Mouse (Mus musculus): ENCODE measurements around the gene Agt. TPM values are rescaled to one million over a fixed set of nuclear protein-coding genes. Genes with fewer than 3 reads are reported as not detected.

Agt gene
- polyA plus RNA-seq, 1 experiment from 2014 or later: 0.28 TPM

DNA sequence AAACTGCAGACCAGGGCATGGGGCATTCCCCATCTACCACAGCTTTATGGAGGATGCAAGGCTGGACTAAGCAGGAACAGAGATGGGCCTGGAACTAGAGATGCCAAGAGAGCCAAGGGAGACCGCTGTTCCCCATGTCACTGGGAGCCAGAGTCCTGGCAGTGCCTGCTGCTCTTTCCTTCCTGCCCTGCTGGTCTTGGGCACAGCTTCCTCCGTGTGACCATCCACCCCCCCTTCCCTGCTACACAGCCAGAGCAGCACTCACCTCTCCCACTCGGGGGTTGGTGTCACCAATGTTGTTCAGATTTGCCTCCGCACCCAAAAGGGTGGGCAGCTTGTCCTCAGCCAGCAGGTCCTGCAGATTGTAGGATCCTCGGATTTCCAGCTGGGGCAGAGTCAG is 12.0 kb downstream of the Agt start:
- no peak overlapping the region for H3K27ac ChIP-seq (ENCODE audit: low read depth, low read length)
- no peak overlapping the region for H3K4me2 ChIP-seq (replicated peaks; ENCODE audit: low read depth, low read length)
- no peaks in the 10 kb centered on the region for H3K27me3 ChIP-seq (ENCODE audit: control insufficient read depth, insufficient read depth, low read length)
- no peaks in the 10 kb centered on the region for H3K4me1 ChIP-seq (ENCODE audit: control insufficient read depth, insufficient read depth, low read length)
- no peak overlapping the region for H3K4me3 ChIP-seq (ENCODE audit: low read length)
- ATAC-seq (ENCODE audit: low FRiP score, low TSS enrichment): no peak
- no peaks in the 10 kb centered on the region for H3K9me3 ChIP-seq (ENCODE audit: control insufficient read depth, low read length)
- 68% methylated on average over 5 of the region's 5 CpGs for WGBS
- no peak overlapping the region for H3K9ac ChIP-seq (ENCODE audit: low read depth, low read length)
- H3K36me3 ChIP-seq (ENCODE audit: control insufficient read depth, insufficient read depth, low read length): peaks cover 4% of the 10 kb centered on the region; the same call in 1 of the 2 replicates

DNA sequence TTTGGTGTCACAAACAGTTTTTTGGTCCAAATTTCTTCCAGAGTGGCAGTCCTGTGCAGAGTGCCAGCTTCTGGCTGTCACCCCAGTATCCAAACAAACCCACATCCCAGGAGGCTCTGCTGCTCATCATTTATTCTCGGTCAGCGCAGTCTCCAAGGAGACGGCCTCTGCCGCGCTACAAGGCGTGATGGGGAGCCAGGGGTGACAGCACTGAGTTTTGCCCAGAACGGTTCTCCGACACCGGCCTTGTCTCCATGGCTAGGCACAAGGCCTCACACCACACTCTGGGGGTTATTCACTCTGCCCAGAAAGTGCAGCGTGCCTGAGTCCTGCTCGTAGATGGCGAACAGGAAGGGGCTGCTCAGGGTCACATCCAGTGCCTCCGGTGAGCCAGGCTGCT is 12.8 kb downstream of the Agt start:
- Histone ChIP-seq H3K27ac (ENCODE audit: low read depth, low read length) (no peak overlapping the region), H3K4me1 (ENCODE audit: control insufficient read depth, insufficient read depth, low read length) (no peaks in the 10 kb centered on the region), H3K9me3 (ENCODE audit: control insufficient read depth, low read length) (no peaks in the 10 kb centered on the region), H3K36me3 (ENCODE audit: control insufficient read depth, insufficient read depth, low read length) (peaks cover 12% of the 10 kb centered on the region), H3K9ac (ENCODE audit: low read depth, low read length) (no peak overlapping the region), H3K4me3 (ENCODE audit: low read length) (no peak overlapping the region), H3K4me2 (replicated peaks; ENCODE audit: low read depth, low read length) (no peak overlapping the region), H3K27me3 (ENCODE audit: control insufficient read depth, insufficient read depth, low read length) (no peaks in the 10 kb centered on the region)
- ATAC-seq (ENCODE audit: low FRiP score, low TSS enrichment): no peak
- WGBS: 84% methylated on average over 13 of the region's 13 CpGs

DNA sequence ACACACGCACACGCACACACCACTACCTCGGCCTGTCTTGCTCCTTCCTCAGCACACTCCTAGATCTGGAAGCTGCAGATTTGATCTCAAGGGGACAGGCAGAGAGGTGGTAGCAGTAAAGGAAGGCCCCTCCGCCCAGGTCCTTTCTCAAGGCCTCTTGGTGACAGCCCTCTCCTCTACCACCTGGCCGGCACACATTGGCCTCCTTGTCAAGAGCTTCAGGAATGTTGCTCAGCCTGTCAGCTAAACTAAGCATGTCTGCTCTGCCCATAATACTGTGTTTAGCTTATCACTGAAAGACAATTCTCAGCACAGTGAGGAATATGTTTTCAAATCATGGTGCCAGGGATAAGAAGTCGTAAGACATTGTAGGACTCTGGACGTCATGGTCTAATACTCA is 13.3 kb downstream of the Agt start:
- 85% methylated on average over 7 of the region's 7 CpGs for WGBS
- H3K4me2 ChIP-seq (replicated peaks; ENCODE audit: low read depth, low read length): no peak overlapping the region
- H3K27me3 ChIP-seq (ENCODE audit: control insufficient read depth, insufficient read depth, low read length): no peaks in the 10 kb centered on the region
- peaks cover 17% of the 10 kb centered on the region for H3K36me3 ChIP-seq (ENCODE audit: control insufficient read depth, insufficient read depth, low read length)
- H3K4me3 ChIP-seq (ENCODE audit: low read length): no peak overlapping the region
- no peaks in the 10 kb centered on the region for H3K9me3 ChIP-seq (ENCODE audit: control insufficient read depth, low read length)
- no peak for ATAC-seq (ENCODE audit: low FRiP score, low TSS enrichment)
- H3K9ac ChIP-seq (ENCODE audit: low read depth, low read length): no peak overlapping the region
- H3K27ac ChIP-seq (ENCODE audit: low read depth, low read length): no peak overlapping the region
- H3K4me1 ChIP-seq (ENCODE audit: control insufficient read depth, insufficient read depth, low read length): no peaks in the 10 kb centered on the region

DNA sequence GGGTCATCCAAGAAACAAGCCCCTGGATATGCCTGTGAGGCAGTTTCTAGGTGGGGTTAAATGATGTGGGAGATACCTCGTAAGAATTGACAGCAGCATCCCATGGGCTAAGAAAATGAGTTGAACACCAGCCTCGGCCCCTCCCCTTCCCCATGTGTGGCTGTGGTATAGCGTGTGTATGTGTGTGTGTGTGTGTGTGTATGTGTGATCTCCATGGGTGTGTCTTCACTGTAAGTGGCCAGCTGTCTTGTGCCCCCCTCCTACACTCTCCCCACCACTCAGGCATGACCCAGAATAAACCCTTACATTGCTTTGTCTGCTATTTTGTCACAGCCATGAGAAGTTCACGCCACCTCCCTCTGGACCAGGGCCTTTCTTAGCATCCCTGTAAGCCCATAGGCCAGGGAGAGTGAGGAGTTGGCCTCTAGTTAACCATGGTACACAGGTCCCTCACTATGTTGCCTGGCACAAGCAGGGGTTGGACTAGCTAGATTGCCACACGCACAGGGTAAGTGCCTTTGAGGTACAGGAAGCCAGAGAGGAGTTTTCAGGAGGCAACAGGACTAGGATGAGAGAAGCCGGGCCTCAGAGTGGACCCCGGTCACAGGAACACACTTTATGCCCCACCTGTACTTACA is 14.3 kb downstream of the Agt start:
- Histone ChIP-seq H3K9ac (ENCODE audit: low read depth, low read length) (no peak overlapping the region), H3K27me3 (ENCODE audit: control insufficient read depth, insufficient read depth, low read length) (no peaks in the 10 kb centered on the region), H3K36me3 (ENCODE audit: control insufficient read depth, insufficient read depth, low read length) (peaks cover 26% of the 10 kb centered on the region), H3K27ac (ENCODE audit: low read depth, low read length) (no peak overlapping the region), H3K4me1 (ENCODE audit: control insufficient read depth, insufficient read depth, low read length) (no peaks in the 10 kb centered on the region), H3K9me3 (ENCODE audit: control insufficient read depth, low read length) (no peaks in the 10 kb centered on the region), H3K4me2 (replicated peaks; ENCODE audit: low read depth, low read length) (no peak overlapping the region), H3K4me3 (ENCODE audit: low read length) (no peak overlapping the region)
- ATAC-seq (ENCODE audit: low FRiP score, low TSS enrichment): no peak
- WGBS: 90% methylated on average over 7 of the region's 7 CpGs

DNA sequence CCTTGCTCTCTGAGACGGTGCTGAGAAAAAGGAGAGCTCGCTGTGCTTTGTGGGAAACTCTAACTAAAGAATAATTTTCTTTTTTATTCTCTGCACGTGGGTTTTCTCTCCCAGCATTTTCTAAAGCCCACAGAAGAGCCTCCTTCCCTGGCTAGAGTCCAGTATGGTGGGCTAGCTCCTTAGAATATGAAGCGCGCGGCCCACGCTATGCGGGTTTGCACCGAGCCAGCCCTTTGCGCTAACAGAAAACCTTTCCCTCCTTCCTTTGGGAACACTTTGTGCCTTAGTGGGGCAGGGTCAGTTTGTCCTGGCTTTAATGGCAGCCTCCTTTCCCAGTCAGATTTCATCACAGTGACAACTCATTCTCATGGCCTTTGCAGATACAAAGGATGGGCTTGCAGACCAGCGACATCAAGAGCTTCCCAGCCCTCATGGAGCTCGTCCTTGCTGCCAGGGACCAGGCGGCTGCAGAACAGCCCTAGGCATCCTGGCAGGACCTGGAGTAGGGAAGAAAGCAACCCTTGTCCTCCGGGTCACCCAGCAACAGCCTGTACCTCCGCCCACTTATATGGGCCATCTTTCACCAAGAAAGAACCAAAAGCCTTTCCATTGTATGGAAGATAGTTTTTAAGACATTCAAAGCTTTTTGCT is 18.4 kb downstream of the Agt start:
- ATAC-seq (ENCODE audit: low FRiP score, low TSS enrichment): no peak
- Histone ChIP-seq H3K27me3 (ENCODE audit: control insufficient read depth, insufficient read depth, low read length) (no peaks in the 10 kb centered on the region), H3K4me3 (ENCODE audit: low read length) (no peak overlapping the region), H3K4me1 (ENCODE audit: control insufficient read depth, insufficient read depth, low read length) (no peaks in the 10 kb centered on the region), H3K36me3 (ENCODE audit: control insufficient read depth, insufficient read depth, low read length) (peaks cover 54% of the 10 kb centered on the region), H3K4me2 (replicated peaks; ENCODE audit: low read depth, low read length) (no peak overlapping the region), H3K27ac (ENCODE audit: low read depth, low read length) (no peak overlapping the region), H3K9me3 (ENCODE audit: control insufficient read depth, low read length) (no peaks in the 10 kb centered on the region), H3K9ac (ENCODE audit: low read depth, low read length) (no peak overlapping the region)
- WGBS: 94% methylated on average over 15 of the region's 15 CpGs

DNA sequence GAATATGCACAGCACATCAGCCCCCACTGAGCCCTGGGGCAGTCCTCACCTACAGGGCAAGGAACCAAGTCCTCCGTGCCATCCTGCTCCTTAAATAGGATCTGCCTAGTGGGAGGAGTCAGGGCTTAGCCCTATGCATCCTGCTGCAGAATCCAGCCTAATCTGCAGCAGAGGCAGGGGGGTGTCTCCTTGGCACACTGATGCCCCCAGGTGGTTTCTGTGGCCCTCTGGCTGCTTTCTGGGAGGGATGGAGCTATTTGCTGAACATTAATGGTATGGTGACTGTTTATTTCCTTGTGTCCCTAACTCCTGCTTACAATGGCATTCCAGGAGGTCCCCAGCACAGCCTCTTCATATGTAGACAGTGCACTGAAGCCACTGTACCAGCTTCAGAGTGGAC is 21.3 kb downstream of the Agt start:
- no peak for ATAC-seq (ENCODE audit: low FRiP score, low TSS enrichment)
- WGBS: 71% methylated on average over 1 of the region's 1 CpGs
- no peaks in the 10 kb centered on the region for H3K4me1 ChIP-seq (ENCODE audit: control insufficient read depth, insufficient read depth, low read length)
- no peak overlapping the region for H3K9ac ChIP-seq (ENCODE audit: low read depth, low read length)
- H3K9me3 ChIP-seq (ENCODE audit: control insufficient read depth, low read length): no peaks in the 10 kb centered on the region
- no peak overlapping the region for H3K27ac ChIP-seq (ENCODE audit: low read depth, low read length)
- no peak overlapping the region for H3K4me2 ChIP-seq (replicated peaks; ENCODE audit: low read depth, low read length)
- H3K4me3 ChIP-seq (ENCODE audit: low read length): no peak overlapping the region
- H3K36me3 ChIP-seq (ENCODE audit: control insufficient read depth, insufficient read depth, low read length): peaks cover 81% of the 10 kb centered on the region
- no peaks in the 10 kb centered on the region for H3K27me3 ChIP-seq (ENCODE audit: control insufficient read depth, insufficient read depth, low read length)

DNA sequence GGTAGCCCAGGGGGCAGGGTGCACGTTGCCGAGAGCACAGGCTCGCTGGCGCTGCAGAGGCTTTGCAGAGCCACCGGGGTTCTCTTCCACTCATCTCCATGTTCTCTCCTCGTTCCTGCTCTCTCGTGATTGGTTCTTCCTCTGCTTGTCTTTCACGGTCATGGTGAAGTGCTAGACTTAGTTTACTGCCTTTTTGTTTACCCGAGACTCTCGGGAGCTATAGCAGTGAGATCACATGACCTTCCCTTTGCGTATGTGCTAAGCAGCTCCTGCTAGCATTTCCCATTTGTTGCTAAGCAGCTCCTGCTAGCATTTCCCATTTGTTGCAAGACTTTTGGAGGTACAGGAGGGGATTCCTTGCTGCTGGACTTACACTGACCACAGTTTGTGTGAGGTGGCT is 22.2 kb downstream of the Agt start:
- ATAC-seq (ENCODE audit: low FRiP score, low TSS enrichment): no peak
- Histone ChIP-seq H3K9ac (ENCODE audit: low read depth, low read length) (no peak overlapping the region), H3K4me3 (ENCODE audit: low read length) (no peak overlapping the region), H3K27ac (ENCODE audit: low read depth, low read length) (no peak overlapping the region), H3K4me2 (replicated peaks; ENCODE audit: low read depth, low read length) (no peak overlapping the region), H3K27me3 (ENCODE audit: control insufficient read depth, insufficient read depth, low read length) (no peaks in the 10 kb centered on the region), H3K4me1 (ENCODE audit: control insufficient read depth, insufficient read depth, low read length) (no peaks in the 10 kb centered on the region), H3K36me3 (ENCODE audit: control insufficient read depth, insufficient read depth, low read length) (peaks cover 85% of the 10 kb centered on the region), H3K9me3 (ENCODE audit: control insufficient read depth, low read length) (no peaks in the 10 kb centered on the region)
- 53% methylated on average over 11 of the region's 11 CpGs for WGBS

DNA sequence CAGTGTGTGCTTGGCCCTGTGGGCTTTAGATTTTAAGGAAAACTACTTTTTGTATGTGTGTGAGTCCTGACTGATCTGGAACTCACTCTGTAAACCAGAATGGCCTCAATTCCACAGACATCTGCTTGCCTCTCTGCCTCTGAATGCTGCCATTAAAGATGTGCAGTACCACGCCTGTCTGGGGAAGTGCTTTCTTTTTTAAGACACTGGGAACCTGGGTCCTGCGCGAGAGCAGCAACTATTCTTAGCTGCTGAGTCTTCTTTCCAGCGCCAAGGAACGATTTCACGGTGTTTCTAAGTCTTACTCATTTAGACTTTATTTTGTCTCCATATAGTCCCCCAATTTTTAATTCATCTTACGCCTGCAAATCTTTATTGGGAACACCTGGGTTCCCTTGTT is 22.7 kb downstream of the Agt start:
- H3K9me3 ChIP-seq (ENCODE audit: control insufficient read depth, low read length): no peaks in the 10 kb centered on the region
- H3K4me3 ChIP-seq (ENCODE audit: low read length): no peak overlapping the region
- H3K4me2 ChIP-seq (replicated peaks; ENCODE audit: low read depth, low read length): no peak overlapping the region
- no peaks in the 10 kb centered on the region for H3K4me1 ChIP-seq (ENCODE audit: control insufficient read depth, insufficient read depth, low read length)
- no peaks in the 10 kb centered on the region for H3K27me3 ChIP-seq (ENCODE audit: control insufficient read depth, insufficient read depth, low read length)
- H3K9ac ChIP-seq (ENCODE audit: low read depth, low read length): no peak overlapping the region
- ATAC-seq (ENCODE audit: low FRiP score, low TSS enrichment): no peak
- H3K36me3 ChIP-seq (ENCODE audit: control insufficient read depth, insufficient read depth, low read length): peaks cover 85% of the 10 kb centered on the region
- no peak overlapping the region for H3K27ac ChIP-seq (ENCODE audit: low read depth, low read length)
- WGBS: 93% methylated on average over 7 of the region's 7 CpGs

DNA sequence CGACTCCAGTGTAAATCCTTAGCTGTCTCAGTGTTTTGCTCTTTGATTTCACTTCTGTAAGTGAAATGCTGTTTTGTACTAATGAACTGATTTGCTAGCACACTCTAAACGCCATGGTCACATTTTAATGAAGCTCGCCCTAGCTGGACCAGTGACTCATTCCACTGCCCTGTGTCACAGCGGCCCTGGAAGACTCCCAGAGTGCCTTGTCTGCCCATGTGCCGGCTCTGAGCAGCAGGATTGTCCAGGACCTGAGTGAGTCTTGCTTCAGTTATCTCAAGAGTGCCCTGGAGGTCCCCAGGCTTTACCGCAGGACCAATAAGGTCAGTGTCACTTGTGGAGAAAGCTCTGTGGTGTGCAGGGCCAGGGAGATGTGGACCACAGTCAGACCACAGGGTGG is 23.1 kb downstream of the Agt start:
- WGBS: 92% methylated on average over 6 of the region's 6 CpGs
- ATAC-seq (ENCODE audit: low FRiP score, low TSS enrichment): no peak
- Histone ChIP-seq H3K27me3 (ENCODE audit: control insufficient read depth, insufficient read depth, low read length) (no peaks in the 10 kb centered on the region), H3K9me3 (ENCODE audit: control insufficient read depth, low read length) (no peaks in the 10 kb centered on the region), H3K36me3 (ENCODE audit: control insufficient read depth, insufficient read depth, low read length) (peaks cover 85% of the 10 kb centered on the region), H3K4me1 (ENCODE audit: control insufficient read depth, insufficient read depth, low read length) (no peaks in the 10 kb centered on the region), H3K27ac (ENCODE audit: low read depth, low read length) (no peak overlapping the region), H3K4me3 (ENCODE audit: low read length) (no peak overlapping the region), H3K4me2 (replicated peaks; ENCODE audit: low read depth, low read length) (no peak overlapping the region), H3K9ac (ENCODE audit: low read depth, low read length) (no peak overlapping the region)
